Mouse (Mus musculus) intestine, embryonic 14.5 days (tissue): Measurements from ENCODE around the gene Adgra1. TPM values are rescaled to one million over a fixed set of nuclear protein-coding genes. Genes with fewer than 3 reads are reported as not detected.

Experiments
- ATAC-seq: fragments of 200-750 bp; cut with Nextera tagmentation; replicated peaks from 2 replicates; pipeline ENCODE4 v1.8.0; 2017; ENCODE audit warnings: low read depth, moderate number of reproducible peaks, moderate TSS enrichment, moderate library complexity; ENCODE audit not compliant: low FRiP score, low TSS enrichment
- DNase-seq: peaks from one replicate; pipeline ENCODE4 v3.0.0-alpha.2; 2018; ENCODE audit warnings: low spot score
- H3K27ac ChIP-seq: fragments of 300-500 bp; sonication (generic); 2 replicates; pipeline ENCODE4 v1.5.1; 2014; ENCODE audit warnings: low read depth, mild to moderate bottlenecking, control low read depth
- H3K27me3 ChIP-seq: fragments of 300-500 bp; sonication (generic); replicated peaks from 2 replicates; pipeline ENCODE4 v1.6.1; 2014; ENCODE audit warnings: low read length, control low read depth; ENCODE audit not compliant: control insufficient read depth, insufficient read depth
- H3K36me3 ChIP-seq: fragments of 300-500 bp; sonication (generic); 2 replicates; pipeline ENCODE4 v1.6.1; 2014; ENCODE audit warnings: low read length, control low read depth; ENCODE audit not compliant: control insufficient read depth, insufficient read depth
- H3K4me1 ChIP-seq: fragments of 300-500 bp; sonication (generic); replicated peaks from 2 replicates; pipeline ENCODE4 v1.6.1; 2014; ENCODE audit warnings: low read length, control low read depth, mixed read lengths; ENCODE audit not compliant: control insufficient read depth, insufficient read depth
- H3K4me2 ChIP-seq: fragments of 300-500 bp; sonication (generic); 2 replicates; pipeline ENCODE4 v1.6.1; 2014; ENCODE audit warnings: low read length
- H3K4me3 ChIP-seq: fragments of 300-500 bp; sonication (generic); 2 replicates; pipeline ENCODE4 v1.5.1; 2014; ENCODE audit warnings: low read depth, low read length, control low read depth, mixed read lengths
- H3K9ac ChIP-seq: fragments of 300-500 bp; sonication (generic); 2 replicates; pipeline ENCODE4 v1.6.1; 2014; ENCODE audit warnings: mild to moderate bottlenecking, low read length
- H3K9me3 ChIP-seq: fragments of 300-500 bp; sonication (generic); 2 replicates; pipeline ENCODE4 v1.6.1; 2016; ENCODE audit warnings: low read length, control low read depth; ENCODE audit not compliant: control insufficient read depth
- WGBS: fragments of 180-500 bp; shearing (Covaris S2); extraction: QIAGEN DNeasy Blood & Tissue Kit; methylation state at CpG from one replicate; pipeline ENCODE4 v1.1.7; 2014; 5-methylcytosine and 5-hydroxymethylcytosine counted together
- polyA plus RNA-seq: library from polyadenylated mRNA; unstranded; fragments of >200 nt; fragmentation: Nextera tagmentation; extraction: Ambion mirVana; gene quantifications from 2 replicates; pipeline ENCODE4 v1.2.1, GENCODE M21; 2014

Adgra1 gene
- polyA plus RNA-seq, 1 experiment from 2014 or later, result 0.50 TPM

GRCm38 (mm10) chr7:139863076-139863475 lies 29.1 kb downstream of the Adgra1 start:
- Histone ChIP-seq H3K4me2 (no peak overlapping the region), H3K36me3 (no peaks in the 10 kb centered on the region), H3K9me3 (no peaks in the 10 kb centered on the region), H3K4me1 (no peaks in the 10 kb centered on the region), H3K27ac (no peak overlapping the region), H3K27me3 (no peaks in the 10 kb centered on the region), H3K4me3 (no peak overlapping the region), H3K9ac (no peak overlapping the region)
- ATAC-seq, result no peak
- no peak for DNase-seq
- 76% methylated on average over 2 of the region's 2 CpGs for WGBS

GRCm38 (mm10) chr7:139864253-139864652 lies 30.3 kb downstream of the Adgra1 start:
- Histone ChIP-seq H3K27ac (no peak overlapping the region), H3K27me3 (no peaks in the 10 kb centered on the region), H3K9ac (no peak overlapping the region), H3K4me1 (no peaks in the 10 kb centered on the region), H3K4me3 (no peak overlapping the region), H3K9me3 (no peaks in the 10 kb centered on the region), H3K36me3 (no peaks in the 10 kb centered on the region), H3K4me2 (no peak overlapping the region)
- no peak for ATAC-seq
- DNase-seq, result peak; percentile 55
- WGBS, result 44% methylated on average over 2 of the region's 2 CpGs

- no peak overlapping the region for H3K4me2 ChIP-seq
- H3K27me3 ChIP-seq, result no peaks in the 10 kb centered on the region
- no peaks in the 10 kb centered on the region for H3K36me3 ChIP-seq
- DNase-seq (no peak), ATAC-seq (no peak)
- no peak overlapping the region for H3K27ac ChIP-seq
- no peak overlapping the region for H3K9ac ChIP-seq
- no peaks in the 10 kb centered on the region for H3K4me1 ChIP-seq
- 50% methylated on average over 1 of the region's 1 CpGs for WGBS
- H3K4me3 ChIP-seq, result no peak overlapping the region
- H3K9me3 ChIP-seq, result no peaks in the 10 kb centered on the region
Observed at GRCm38 (mm10) chr7:139864871-139865270, 30.9 kb downstream of the Adgra1 start.

- ATAC-seq (no peak), DNase-seq (no peak)
- Histone ChIP-seq H3K27ac (no peak overlapping the region), H3K9ac (no peak overlapping the region), H3K36me3 (no peaks in the 10 kb centered on the region), H3K27me3 (no peaks in the 10 kb centered on the region), H3K4me2 (no peak overlapping the region), H3K4me1 (no peaks in the 10 kb centered on the region), H3K9me3 (no peaks in the 10 kb centered on the region), H3K4me3 (no peak overlapping the region)
- 86% methylated on average over 5 of the region's 5 CpGs for WGBS
Observed at GRCm38 (mm10) chr7:139871014-139871413, 37.0 kb downstream of the Adgra1 start.

- Histone ChIP-seq H3K4me3 (no peak overlapping the region), H3K4me1 (no peaks in the 10 kb centered on the region), H3K9me3 (no peaks in the 10 kb centered on the region), H3K27ac (no peak overlapping the region), H3K9ac (no peak overlapping the region), H3K4me2 (no peak overlapping the region), H3K36me3 (no peaks in the 10 kb centered on the region), H3K27me3 (no peaks in the 10 kb centered on the region)
- ATAC-seq, result 0 out of 2 replicates have a peak, but pooled peaks have one; percentile 20
- 64% methylated on average over 10 of the region's 10 CpGs for WGBS
- no peak for DNase-seq
Observed at GRCm38 (mm10) chr7:139877167-139877792, 43.3 kb downstream of the Adgra1 start.

- Histone ChIP-seq H3K27me3 (no peaks in the 10 kb centered on the region), H3K9me3 (no peaks in the 10 kb centered on the region), H3K4me3 (no peak overlapping the region), H3K4me1 (no peaks in the 10 kb centered on the region), H3K4me2 (no peak overlapping the region), H3K27ac (no peak overlapping the region), H3K36me3 (no peaks in the 10 kb centered on the region), H3K9ac (no peak overlapping the region)
- WGBS, result 66% methylated on average over 5 of the region's 5 CpGs
- DNase-seq, result no peak
- ATAC-seq, result no peak
Observed at GRCm38 (mm10) chr7:139878122-139878521, 44.1 kb downstream of the Adgra1 start.

- DNase-seq, result no peak
- Histone ChIP-seq H3K4me1 (no peaks in the 10 kb centered on the region), H3K4me3 (no peak overlapping the region), H3K27ac (no peak overlapping the region), H3K9me3 (no peaks in the 10 kb centered on the region), H3K9ac (no peak overlapping the region), H3K4me2 (no peak overlapping the region), H3K27me3 (no peaks in the 10 kb centered on the region), H3K36me3 (no peaks in the 10 kb centered on the region)
- WGBS, result 44% methylated on average over 6 of the region's 6 CpGs
- ATAC-seq, result no peak
Observed at GRCm38 (mm10) chr7:139878621-139879020, 44.6 kb downstream of the Adgra1 start.

- 82% methylated on average over 4 of the region's 4 CpGs for WGBS
- H3K36me3 ChIP-seq, result no peaks in the 10 kb centered on the region
- no peaks in the 10 kb centered on the region for H3K27me3 ChIP-seq
- no peaks in the 10 kb centered on the region for H3K4me1 ChIP-seq
- H3K4me3 ChIP-seq, result no peak overlapping the region
- H3K9me3 ChIP-seq, result no peaks in the 10 kb centered on the region
- ATAC-seq, result no peak
- no peak overlapping the region for H3K9ac ChIP-seq
- H3K4me2 ChIP-seq, result no peak overlapping the region
- DNase-seq, result no peak
- no peak overlapping the region for H3K27ac ChIP-seq
Observed at GRCm38 (mm10) chr7:139883545-139883944, 49.6 kb downstream of the Adgra1 start.

GRCm38 (mm10) chr7:139891779-139892178 lies 57.8 kb downstream of the Adgra1 start:
- Histone ChIP-seq H3K36me3 (no peaks in the 10 kb centered on the region), H3K9me3 (no peaks in the 10 kb centered on the region), H3K27me3 (peaks cover 39% of the 10 kb centered on the region), H3K4me1 (no peaks in the 10 kb centered on the region; the same call in 1 of the 2 replicates), H3K9ac (no peak overlapping the region), H3K4me2 (no peak overlapping the region), H3K4me3 (no peak overlapping the region), H3K27ac (no peak overlapping the region)
- DNase-seq (no peak), ATAC-seq (no peak)
- WGBS, result 70% methylated on average over 5 of the region's 5 CpGs
